Mouse (Mus musculus): ENCODE results near the gene Nt5c2.

Nt5c2 gene

DNA sequence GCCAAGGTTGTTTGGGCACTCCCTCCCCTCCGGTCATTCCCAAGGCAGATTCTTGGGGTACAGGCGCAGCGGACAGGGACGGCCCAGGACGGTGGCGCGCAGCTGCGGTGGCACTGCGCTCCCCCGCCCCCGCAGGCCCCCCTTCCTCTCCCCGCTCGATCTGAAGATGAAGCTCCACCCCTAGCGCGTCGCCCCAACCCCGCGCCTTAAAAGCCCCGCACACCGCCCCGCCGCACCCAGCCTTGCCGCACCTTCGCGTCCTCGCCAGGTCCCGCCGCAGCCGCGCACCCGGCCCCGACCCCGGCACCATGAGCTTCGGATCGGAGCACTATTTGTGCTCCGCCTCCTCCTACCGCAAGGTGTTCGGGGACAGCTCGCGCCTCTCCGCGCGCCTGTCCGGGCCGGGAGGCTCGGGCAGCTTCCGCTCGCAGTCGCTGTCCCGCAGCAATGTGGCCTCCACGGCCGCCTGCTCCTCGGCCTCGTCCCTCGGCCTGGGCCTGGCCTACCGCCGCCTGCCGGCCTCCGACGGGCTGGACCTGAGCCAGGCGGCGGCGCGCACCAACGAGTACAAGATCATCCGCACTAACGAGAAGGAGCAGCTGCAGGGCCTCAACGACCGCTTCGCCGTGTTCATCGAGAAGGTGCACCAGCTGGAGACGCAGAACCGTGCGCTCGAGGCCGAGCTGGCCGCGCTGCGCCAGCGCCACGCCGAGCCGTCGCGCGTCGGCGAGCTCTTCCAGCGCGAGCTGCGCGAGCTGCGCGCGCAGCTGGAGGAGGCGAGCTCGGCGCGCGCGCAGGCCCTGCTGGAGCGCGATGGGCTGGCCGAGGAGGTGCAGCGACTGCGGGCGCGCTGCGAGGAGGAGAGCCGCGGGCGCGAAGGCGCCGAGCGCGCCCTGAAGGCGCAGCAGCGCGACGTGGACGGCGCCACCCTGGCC is at the start of gene Nt5c2, which contains the start of gene Ina:
TSS of gene Nt5c2 (minus strand) at position 707 of the 935 bp plus-strand sequence.
TSS of gene Ina (plus strand) at position 252 of the 935 bp plus-strand sequence.
- in situ Hi-C loops (cut with MboI; ENCODE audit: low pct_unique_long_range_greater_than_20kb in 1 of 2, low sequenced_read_pairs in 2 of 2, unreplicated experiment in 1 of 2): no loop called here

GRCm38 (mm10) chr19:47057684-47058083 is 42.7 kb upstream of the Nt5c2 start:
- in situ Hi-C loops (cut with MboI; ENCODE audit: low pct_unique_long_range_greater_than_20kb in 1 of 2, low sequenced_read_pairs in 2 of 2, unreplicated experiment in 1 of 2): no loop called here

- in situ Hi-C loops (cut with MboI; ENCODE audit: low pct_unique_long_range_greater_than_20kb in 1 of 2, low sequenced_read_pairs in 2 of 2, unreplicated experiment in 1 of 2): no loop called here
These were observed 38.5 kb upstream of the Nt5c2 start for GRCm38 (mm10) chr19:47053471-47053870.

DNA sequence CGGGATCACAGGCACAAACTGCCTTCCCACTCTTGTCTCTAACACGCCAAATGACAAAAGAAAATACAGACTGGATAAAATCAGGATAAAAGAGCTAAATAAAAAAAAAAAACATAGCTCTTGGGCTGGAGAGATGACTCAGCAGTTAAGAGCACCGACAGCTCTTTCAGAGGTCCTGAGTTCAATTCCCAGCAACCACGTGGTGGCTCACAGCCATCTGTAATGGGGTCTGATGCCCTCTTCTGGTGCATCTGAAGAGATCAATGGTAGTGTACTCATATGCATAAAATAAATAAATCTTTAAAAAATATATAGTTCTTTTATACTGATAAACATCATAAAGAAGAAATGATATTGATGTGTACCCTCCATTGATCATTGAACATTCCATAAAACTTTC is 38.0 kb upstream of the Nt5c2 start:
- in situ Hi-C loops (cut with MboI; ENCODE audit: low pct_unique_long_range_greater_than_20kb in 1 of 2, low sequenced_read_pairs in 2 of 2, unreplicated experiment in 1 of 2): no loop called here

- in situ Hi-C loops (cut with MboI; ENCODE audit: low pct_unique_long_range_greater_than_20kb in 1 of 2, low sequenced_read_pairs in 2 of 2, unreplicated experiment in 1 of 2): no loop called here
These were observed 35.5 kb upstream of the Nt5c2 start, which contains the start of gene Pcgf6 for GRCm38 (mm10) chr19:47050271-47051032. TSS of gene Pcgf6 (minus strand) at chr19:47050906.

DNA sequence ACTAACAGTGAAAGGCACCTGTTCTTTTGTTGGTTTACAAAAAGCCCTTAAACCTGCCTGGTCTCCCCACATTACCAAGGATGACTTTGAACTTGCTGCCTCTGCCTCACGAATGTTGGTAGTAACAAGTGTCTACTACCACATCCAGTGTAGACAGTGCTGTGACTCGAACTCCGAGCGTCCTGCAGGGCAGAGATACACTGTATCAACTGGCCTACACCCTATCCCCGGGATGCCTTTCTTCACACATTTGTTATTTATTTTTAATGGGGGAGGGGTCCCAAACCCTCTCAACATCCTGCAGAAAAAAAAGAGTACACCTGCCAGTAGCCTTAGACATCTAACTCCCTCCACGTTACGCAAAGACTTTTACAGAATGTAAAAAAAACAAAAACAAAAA is 34.9 kb upstream of the Nt5c2 start:
- in situ Hi-C loops (cut with MboI; ENCODE audit: low pct_unique_long_range_greater_than_20kb in 1 of 2, low sequenced_read_pairs in 2 of 2, unreplicated experiment in 1 of 2): no loop called here

DNA sequence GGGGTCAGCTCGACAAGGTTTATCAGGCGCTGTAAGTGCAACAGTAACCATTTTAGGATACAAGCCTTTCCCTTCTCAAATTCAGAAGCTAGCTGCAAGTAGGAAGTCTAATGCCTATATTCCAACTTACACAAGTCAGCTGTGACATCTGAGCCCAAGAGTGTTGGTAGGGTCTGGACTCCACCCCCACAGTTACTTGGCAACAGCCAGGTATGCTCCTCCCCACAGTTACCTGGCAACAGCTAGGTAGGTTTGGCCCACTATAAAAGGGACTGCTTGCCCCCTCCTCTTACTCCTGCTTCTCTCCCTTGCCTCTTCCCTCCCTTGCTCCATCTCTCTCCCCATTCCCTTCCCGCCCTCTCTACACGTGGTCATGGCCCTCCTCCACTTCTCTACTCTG is 34.1 kb upstream of the Nt5c2 start:
- in situ Hi-C loops (cut with MboI; ENCODE audit: low pct_unique_long_range_greater_than_20kb in 1 of 2, low sequenced_read_pairs in 2 of 2, unreplicated experiment in 1 of 2): no loop called here

- in situ Hi-C loops (cut with MboI; ENCODE audit: low pct_unique_long_range_greater_than_20kb in 1 of 2, low sequenced_read_pairs in 2 of 2, unreplicated experiment in 1 of 2): no loop called here
These were observed 32.4 kb upstream of the Nt5c2 start for GRCm38 (mm10) chr19:47047236-47047833.

DNA sequence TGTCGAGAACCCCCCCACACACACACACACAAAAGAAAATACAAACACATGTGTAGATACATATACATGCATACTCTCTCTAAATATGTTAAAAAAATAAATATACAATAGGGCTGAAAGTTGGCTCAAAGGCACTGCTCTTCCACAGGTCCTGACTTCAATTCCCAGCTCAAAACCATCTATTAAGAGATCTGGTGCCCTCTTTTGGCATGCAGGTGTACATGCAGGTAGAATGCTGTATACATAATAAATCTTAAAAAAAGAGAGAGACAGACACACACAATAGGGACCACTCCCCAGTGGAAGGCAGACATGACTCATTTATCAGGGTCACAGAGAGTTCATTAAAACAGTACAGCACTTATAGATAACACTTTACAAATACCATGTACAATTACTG is 31.4 kb upstream of the Nt5c2 start:
- in situ Hi-C loops (cut with MboI; ENCODE audit: low pct_unique_long_range_greater_than_20kb in 1 of 2, low sequenced_read_pairs in 2 of 2, unreplicated experiment in 1 of 2): no loop called here

- in situ Hi-C loops (cut with MboI; ENCODE audit: low pct_unique_long_range_greater_than_20kb in 1 of 2, low sequenced_read_pairs in 2 of 2, unreplicated experiment in 1 of 2): no loop called here
These were observed 28.7 kb upstream of the Nt5c2 start for GRCm38 (mm10) chr19:47043608-47044007.

- in situ Hi-C loops (cut with MboI; ENCODE audit: low pct_unique_long_range_greater_than_20kb in 1 of 2, low sequenced_read_pairs in 2 of 2, unreplicated experiment in 1 of 2): no loop called here
These were observed 25.9 kb upstream of the Nt5c2 start for GRCm38 (mm10) chr19:47040720-47041473.

DNA sequence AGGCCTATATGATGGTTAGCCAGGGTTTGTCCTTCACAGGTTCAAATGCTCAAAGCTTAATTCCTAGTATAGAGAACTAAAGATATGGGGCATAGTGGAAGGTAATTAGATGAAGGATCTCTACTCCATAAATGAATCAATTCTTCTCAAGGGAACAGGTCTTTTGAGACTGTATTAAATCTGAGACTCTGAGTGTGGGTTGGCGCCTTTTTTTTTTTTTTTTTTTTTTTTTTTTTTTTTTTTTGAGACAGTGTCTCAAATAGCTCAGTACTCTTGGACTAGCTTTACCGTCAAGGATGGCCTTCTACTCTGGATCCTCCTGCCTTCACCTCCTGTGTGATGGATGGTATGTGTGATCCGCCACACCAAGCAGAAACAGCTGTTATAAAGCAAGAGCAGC is 21.6 kb upstream of the Nt5c2 start:
- in situ Hi-C loops (cut with MboI; ENCODE audit: low pct_unique_long_range_greater_than_20kb in 1 of 2, low sequenced_read_pairs in 2 of 2, unreplicated experiment in 1 of 2): no loop called here

- in situ Hi-C loops (cut with MboI; ENCODE audit: low pct_unique_long_range_greater_than_20kb in 1 of 2, low sequenced_read_pairs in 2 of 2, unreplicated experiment in 1 of 2): no loop called here
These were observed 20.0 kb upstream of the Nt5c2 start for GRCm38 (mm10) chr19:47034916-47035315.

DNA sequence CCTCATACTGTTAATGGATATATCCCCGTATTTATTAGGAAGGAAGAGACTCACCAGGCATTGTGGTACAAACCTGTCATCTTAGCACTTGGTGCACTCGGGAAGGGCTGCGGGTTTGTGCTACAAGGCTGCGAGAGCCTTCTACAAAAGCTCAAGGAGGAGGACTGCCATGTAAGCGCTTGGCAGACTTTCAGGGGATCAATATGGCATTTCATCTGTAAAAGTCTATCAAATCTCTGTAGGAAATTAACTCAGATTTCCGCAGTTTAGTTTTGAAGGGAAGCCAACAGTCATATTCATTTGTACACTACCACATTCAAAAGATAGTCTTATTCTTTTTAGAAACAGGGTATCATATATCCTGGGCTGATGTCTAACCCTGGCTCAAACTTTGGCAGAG is 16.8 kb upstream of the Nt5c2 start:
- in situ Hi-C loops (cut with MboI; ENCODE audit: low pct_unique_long_range_greater_than_20kb in 1 of 2, low sequenced_read_pairs in 2 of 2, unreplicated experiment in 1 of 2): no loop called here

DNA sequence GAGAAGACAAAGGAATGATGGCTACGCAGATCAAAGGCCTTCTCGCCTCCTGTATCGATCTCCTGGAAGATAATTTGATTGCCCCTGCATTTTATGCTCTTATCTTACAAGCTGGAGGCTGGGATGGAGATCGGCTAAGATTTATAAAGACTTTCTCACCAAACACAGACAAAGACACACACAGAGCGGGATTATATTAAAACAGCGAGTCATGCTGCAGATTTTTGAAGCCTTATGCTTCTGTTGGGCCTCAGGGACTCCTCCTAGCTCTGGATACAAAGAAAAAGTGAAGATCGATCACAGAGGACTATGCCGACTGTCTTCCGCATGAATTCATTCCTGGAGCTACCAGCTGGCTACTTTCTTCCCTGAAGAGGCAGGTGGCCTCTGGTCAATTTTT is 14.8 kb upstream of the Nt5c2 start:
- in situ Hi-C loops (cut with MboI; ENCODE audit: low pct_unique_long_range_greater_than_20kb in 1 of 2, low sequenced_read_pairs in 2 of 2, unreplicated experiment in 1 of 2): no loop called here

GRCm38 (mm10) chr19:47026513-47026912 is 11.6 kb upstream of the Nt5c2 start:
- in situ Hi-C loops (cut with MboI; ENCODE audit: low pct_unique_long_range_greater_than_20kb in 1 of 2, low sequenced_read_pairs in 2 of 2, unreplicated experiment in 1 of 2): no loop called here

DNA sequence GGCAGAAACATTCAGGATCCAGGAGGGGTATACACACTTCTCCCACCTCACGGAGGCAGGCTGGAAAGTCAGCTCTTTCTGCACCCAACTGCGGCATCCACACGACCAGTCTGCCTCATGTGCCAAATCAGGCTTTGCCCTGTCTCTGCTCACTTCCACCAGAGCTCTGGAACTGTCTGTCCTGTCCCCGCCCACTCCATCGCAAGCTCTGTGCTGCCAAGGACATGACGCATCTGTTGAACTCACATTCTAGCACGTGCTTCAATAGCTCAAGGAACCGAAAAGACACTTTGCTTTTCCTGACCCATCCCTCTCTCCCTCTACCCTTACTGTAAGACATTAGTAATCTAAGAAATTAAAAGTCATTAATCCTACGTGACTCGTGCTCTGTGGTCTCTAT is 10.0 kb upstream of the Nt5c2 start:
- in situ Hi-C loops (cut with MboI; ENCODE audit: low pct_unique_long_range_greater_than_20kb in 1 of 2, low sequenced_read_pairs in 2 of 2, unreplicated experiment in 1 of 2): no loop called here

DNA sequence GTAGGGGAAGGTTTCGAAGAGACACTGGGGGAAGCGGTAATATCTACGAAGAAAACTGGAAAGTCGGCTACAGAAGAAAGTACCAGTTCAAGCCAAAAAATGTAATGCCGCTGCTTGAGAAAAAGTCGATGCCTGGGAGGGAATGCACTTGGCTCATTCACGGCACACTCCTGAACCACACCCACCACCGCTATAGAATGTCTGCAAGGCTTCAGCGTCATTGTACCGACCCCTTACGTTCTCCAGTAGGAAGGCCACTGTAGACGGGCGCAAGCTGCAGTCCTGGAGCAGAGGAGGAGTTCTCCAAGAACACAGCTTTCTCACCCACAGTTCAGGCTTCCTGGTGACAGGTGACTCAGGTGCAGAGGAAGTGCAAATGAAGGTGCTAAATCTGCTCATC is 8.6 kb upstream of the Nt5c2 start:
- in situ Hi-C loops (cut with MboI; ENCODE audit: low pct_unique_long_range_greater_than_20kb in 1 of 2, low sequenced_read_pairs in 2 of 2, unreplicated experiment in 1 of 2): no loop called here

Measured in mouse embryonic stem cell (cell line).